Mouse (Mus musculus): Measurements from ENCODE around the gene Lingo3.

Gene Lingo3

GRCm38 (mm10) chr10:80790761-80791404 lies 53.0 kb downstream of the Lingo3 start:
- ChIA-PET CTCF (interaction anchor here in 3 of 4 experiments (0.6 to 2.5 kb wide), 12 partner anchors 8 to 204 kb away, joined by 3 to 14 read pairs (median 5); no protein-coding TSS in a partner anchor), POLR2A (interaction anchor here (0.5 to 3.4 kb wide), 22 partner anchors 9 to 461 kb away, joined by 3 to 30 read pairs (median 4); partner anchors contain the start of genes Amh (in 1 of the 4), Gadd45b (in 1 of the 4), Izumo4 (in 1 of the 4) and Pcsk4 (in 1 of the 4))

GRCm38 (mm10) chr10:80787517-80787916 lies 56.3 kb downstream of the Lingo3 start:
- CTCF ChIA-PET, result interaction anchor here in 2 of 4 experiments (0.8 to 2.1 kb wide), 3 partner anchors 12 to 19 kb away, joined by 3 to 9 read pairs (median 4); partner anchors contain the start of gene Amh (in 1 of the 2)
- POLR2A ChIA-PET, result interaction anchor here in 3 of 4 experiments (0.6 to 1.7 kb wide), 11 partner anchors 9 to 536 kb away, joined by 3 to 7 read pairs (median 3); partner anchors contain the start of gene Dot1l (in 1 of the 3)

- ChIA-PET CTCF (interaction anchor here in 3 of 4 experiments (0.7 to 2.1 kb wide), 7 partner anchors 10 to 94 kb away, joined by 3 to 9 read pairs (median 5); partner anchors contain the start of gene Amh (in 1 of the 3)), POLR2A (interaction anchor here in 2 of 4 experiments (0.7 to 2.9 kb wide), 21 partner anchors 10 to 196 kb away, joined by 3 to 12 read pairs (median 4); partner anchors contain the start of genes Sf3a2 (in 2 of the 2), Abhd17a (in 1 of the 2), Ap3d1 (in 1 of the 2) and Plekhj1 (in 1 of the 2))
Measured at GRCm38 (mm10) chr10:80785963-80786362, 57.9 kb downstream of the Lingo3 start.

GRCm38 (mm10) chr10:80784871-80785270 lies 59.0 kb downstream of the Lingo3 start:
- POLR2A ChIA-PET, result interaction anchor here in 2 of 4 experiments (0.6 to 3.2 kb wide), 20 partner anchors 8 to 494 kb away, joined by 3 to 14 read pairs (median 4); partner anchors contain the start of genes Ap3d1 (in 1 of the 2) and Gadd45b (in 1 of the 2)
- CTCF ChIA-PET, result interaction anchor here in 3 of 4 experiments (1.3 to 2.6 kb wide), 6 partner anchors 10 to 96 kb away, joined by 4 to 17 read pairs (median 5); no protein-coding TSS in a partner anchor

GRCm38 (mm10) chr10:80784302-80784701 lies 59.5 kb downstream of the Lingo3 start:
- ChIA-PET CTCF (interaction anchor here in 3 of 4 experiments (1.3 to 2.6 kb wide), 6 partner anchors 10 to 97 kb away, joined by 4 to 17 read pairs (median 5); no protein-coding TSS in a partner anchor), POLR2A (interaction anchor here in 2 of 4 experiments (0.6 to 3.2 kb wide), 15 partner anchors 9 to 495 kb away, joined by 3 to 14 read pairs (median 4); partner anchors contain the start of genes Ap3d1 (in 1 of the 2), Gadd45b (in 1 of the 2) and Sf3a2 (in 1 of the 2))

All from embryonic stem cell, embryonic (primary cell).